Mouse (Mus musculus) intestine, postnatal 0 days (tissue): Measurements from ENCODE around the gene Gm49373. TPM values are rescaled to one million over a fixed set of nuclear protein-coding genes. Genes with fewer than 3 reads are reported as not detected.
"Not testable (repeated sequence)": the region's sequence is repeated elsewhere in the genome, so short reads cannot be mapped to it uniquely, and the experiment has no call there.

Experiments used
- ATAC-seq: fragments of 200-750 bp; cut with Nextera tagmentation; 2 replicates; pipeline ENCODE4 v1.8.0; 2017; ENCODE audit warnings: mild to moderate bottlenecking, moderate TSS enrichment, moderate library complexity
- H3K27ac ChIP-seq: fragments of 300-500 bp; sonication (generic); 2 replicates; pipeline ENCODE4 v1.5.1; 2014; ENCODE audit warnings: mild to moderate bottlenecking, low read depth, low read length, moderate library complexity
- H3K27me3 ChIP-seq: fragments of 300-500 bp; sonication (generic); replicated peaks from 2 replicates; pipeline ENCODE4 v1.6.1; 2014; ENCODE audit warnings: low read length, mixed read lengths; ENCODE audit not compliant: control insufficient read depth, insufficient read depth
- H3K36me3 ChIP-seq: fragments of 300-500 bp; sonication (generic); 2 replicates; pipeline ENCODE4 v1.6.1; 2014; ENCODE audit warnings: mild to moderate bottlenecking, moderate library complexity; ENCODE audit not compliant: control insufficient read depth, insufficient read depth
- H3K4me1 ChIP-seq: fragments of 300-500 bp; sonication (generic); replicated peaks from 2 replicates; pipeline ENCODE4 v1.6.1; 2014; ENCODE audit warnings: antibody characterized with exemption, low read length, mixed read lengths; ENCODE audit not compliant: control insufficient read depth, insufficient read depth
- H3K4me2 ChIP-seq: fragments of 300-500 bp; sonication (generic); replicated peaks from 2 replicates; pipeline ENCODE4 v1.6.1; 2014; ENCODE audit warnings: low read depth, mild to moderate bottlenecking, moderate library complexity
- H3K4me3 ChIP-seq: fragments of 300-500 bp; sonication (generic); 2 replicates; pipeline ENCODE4 v1.5.1; 2014; ENCODE audit warnings: low read depth, low read length
- H3K9ac ChIP-seq: fragments of 300-500 bp; sonication (generic); 2 replicates; pipeline ENCODE4 v1.6.1; 2014; ENCODE audit warnings: mild to moderate bottlenecking, low read depth, low read length
- H3K9me3 ChIP-seq: fragments of 300-500 bp; sonication (generic); 2 replicates; pipeline ENCODE4 v1.6.1; 2016; ENCODE audit warnings: mixed run types; ENCODE audit not compliant: control insufficient read depth
- CTCF ChIP-seq: sonication (generic); IDR thresholded peaks from 2 replicates; pipeline ENCODE4 v1.5.1; 2016; ENCODE audit warnings: low read depth, mild to moderate bottlenecking, control low read depth, antibody characterized with exemption, moderate library complexity
- WGBS: fragments of 180-500 bp; shearing (Covaris S2); extraction: QIAGEN DNeasy Blood & Tissue Kit; methylation state at CpG from one replicate; pipeline ENCODE4 v1.1.7; 2014; 5-methylcytosine and 5-hydroxymethylcytosine counted together
- polyA plus RNA-seq: library from polyadenylated mRNA; unstranded; fragments of >200 nt; fragmentation: Nextera tagmentation; extraction: Ambion mirVana; gene quantifications from 2 replicates; pipeline ENCODE4 v1.2.1, GENCODE M21; 2015

The Gm49373 gene
- polyA plus RNA-seq, 1 experiment from 2014 or later = 0.13 TPM

- TF ChIP-seq CTCF = no peak
Measured at GRCm38 (mm10) chr9:21051578-21051977, 21.3 kb downstream of the Gm49373 start.

DNA sequence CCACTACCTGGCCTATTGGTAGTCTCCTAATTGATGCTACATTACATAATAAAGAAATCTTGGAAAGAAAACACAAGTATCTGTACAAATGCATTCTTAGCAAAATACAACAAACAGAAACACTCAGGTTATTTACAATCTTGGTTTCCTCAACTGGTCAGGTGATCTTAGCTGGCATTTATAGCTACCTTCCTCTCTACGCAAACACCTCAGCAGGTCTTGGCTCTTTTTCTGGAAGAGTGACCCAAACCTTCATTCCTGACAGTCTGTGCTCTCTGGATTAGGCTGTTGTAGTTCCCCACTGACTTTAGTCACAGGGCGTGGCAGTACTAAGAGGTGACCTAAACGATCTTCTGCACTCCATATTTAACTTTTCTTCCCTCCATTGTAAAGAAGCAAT lies 27.7 kb downstream of the Gm49373 start:
- 53% methylated on average over 3 of the region's 3 CpGs for WGBS
- no peaks in the 10 kb centered on the region for H3K9me3 ChIP-seq
- H3K4me1 ChIP-seq = no peaks in the 10 kb centered on the region
- no peak overlapping the region for H3K27ac ChIP-seq
- no peak overlapping the region for H3K9ac ChIP-seq
- H3K4me3 ChIP-seq = no peak overlapping the region
- no peaks in the 10 kb centered on the region for H3K27me3 ChIP-seq
- no peak for TF ChIP-seq CTCF
- ATAC-seq = no peak
- H3K4me2 ChIP-seq = no peak overlapping the region
- no peaks in the 10 kb centered on the region for H3K36me3 ChIP-seq

More at GRCm38 (mm10) chr9:21051578-21051977, 21.3 kb downstream of the Gm49373 start:
- no peak overlapping the region for H3K4me3 ChIP-seq
- no peak overlapping the region for H3K4me2 ChIP-seq
- no peak overlapping the region for H3K9ac ChIP-seq
- no peak overlapping the region for H3K27ac ChIP-seq
- no peaks in the 10 kb centered on the region for H3K4me1 ChIP-seq
- WGBS = 67% methylated on average over 10 of the region's 10 CpGs
- no peak for ATAC-seq
- no peaks in the 10 kb centered on the region for H3K36me3 ChIP-seq
- no peaks in the 10 kb centered on the region for H3K9me3 ChIP-seq
- no peaks in the 10 kb centered on the region for H3K27me3 ChIP-seq

DNA sequence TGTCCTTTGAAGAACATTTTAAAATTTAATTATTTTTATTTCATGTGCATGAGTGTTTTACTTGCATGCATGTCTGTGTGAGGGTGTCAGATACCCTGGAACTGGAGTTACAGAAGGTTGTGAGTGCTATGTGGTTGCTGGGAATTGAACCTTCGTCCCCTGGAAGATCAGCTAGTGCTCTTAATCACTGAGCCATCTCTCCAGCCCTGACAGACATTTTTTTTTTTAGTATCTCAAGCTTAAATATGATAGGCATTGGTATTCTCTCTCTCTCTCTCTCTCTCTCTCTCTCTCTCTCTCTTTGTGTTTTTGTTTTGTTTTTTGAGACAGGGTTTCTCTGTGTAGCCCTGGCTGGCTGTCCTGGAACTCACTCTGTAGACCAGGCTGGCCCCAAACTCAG lies 28.1 kb downstream of the Gm49373 start:
- ATAC-seq, H3K9ac ChIP-seq, H3K4me3 ChIP-seq, H3K36me3 ChIP-seq, H3K4me1 ChIP-seq, H3K27ac ChIP-seq, H3K27me3 ChIP-seq, H3K9me3 ChIP-seq, H3K4me2 ChIP-seq: not testable (repeated sequence)
- WGBS = 59% methylated on average over 1 of the region's 1 CpGs

GRCm38 (mm10) chr9:21043563-21043962 lies 29.3 kb downstream of the Gm49373 start:
- H3K36me3 ChIP-seq = no peaks in the 10 kb centered on the region
- no peaks in the 10 kb centered on the region for H3K9me3 ChIP-seq
- peaks cover 3% of the 10 kb centered on the region for H3K27me3 ChIP-seq
- H3K4me1 ChIP-seq = no peaks in the 10 kb centered on the region
- no peak overlapping the region for H3K27ac ChIP-seq
- ATAC-seq = no peak
- H3K4me3 ChIP-seq = no peak overlapping the region
- no peak overlapping the region for H3K9ac ChIP-seq
- no peak overlapping the region for H3K4me2 ChIP-seq
- 80% methylated on average over 4 of the region's 4 CpGs for WGBS
- no peak for TF ChIP-seq CTCF

DNA sequence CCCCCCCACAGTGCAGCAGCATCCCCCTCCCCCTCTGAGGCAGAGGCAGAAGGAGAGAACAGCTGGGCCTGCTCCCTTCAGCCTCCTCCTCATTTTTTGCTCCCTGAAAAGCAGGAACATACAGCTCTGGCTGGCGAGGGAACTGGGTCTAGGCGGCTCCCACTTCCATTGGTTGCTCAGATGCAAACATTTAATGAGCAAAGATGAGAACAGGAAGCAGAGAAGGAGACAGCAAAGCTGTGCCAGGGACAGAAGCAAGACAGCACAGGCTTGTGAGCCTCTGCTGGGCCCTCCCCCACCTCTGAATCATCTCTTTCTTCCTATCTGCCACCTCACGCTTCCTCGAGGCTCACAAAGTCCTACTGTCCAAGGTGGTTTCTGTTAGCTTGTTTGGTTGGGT lies 31.6 kb downstream of the Gm49373 start:
- WGBS = 41% methylated on average over 4 of the region's 4 CpGs
- ATAC-seq = no peak
- H3K4me2 ChIP-seq = no peak overlapping the region
- no peak overlapping the region for H3K9ac ChIP-seq
- H3K9me3 ChIP-seq = no peaks in the 10 kb centered on the region
- no peak overlapping the region for H3K27ac ChIP-seq
- H3K4me3 ChIP-seq = no peak overlapping the region
- TF ChIP-seq CTCF = no peak
- peaks cover 26% of the 10 kb centered on the region for H3K27me3 ChIP-seq
- H3K36me3 ChIP-seq = no peaks in the 10 kb centered on the region
- peaks cover 3% of the 10 kb centered on the region; the same call in 1 of the 2 replicates for H3K4me1 ChIP-seq

DNA sequence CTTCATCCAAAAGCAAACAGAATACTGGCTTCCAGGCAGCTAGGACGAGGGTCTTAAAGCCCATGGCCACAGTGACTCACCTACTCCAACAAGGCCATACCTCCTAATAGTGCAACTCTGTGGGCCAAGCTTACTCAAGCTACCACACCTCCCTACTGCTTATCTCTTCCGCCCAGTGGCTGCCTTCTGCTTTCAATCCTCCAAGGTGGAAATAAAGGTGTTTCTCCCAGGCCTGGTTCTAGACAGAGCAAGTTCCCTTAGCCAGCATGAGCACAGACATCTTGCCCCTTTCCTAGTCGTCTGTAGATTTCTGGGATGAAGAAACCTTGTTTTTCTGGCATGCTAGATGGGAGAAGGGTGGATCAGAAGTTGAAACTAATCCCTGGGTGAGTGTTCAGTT lies 33.1 kb downstream of the Gm49373 start:
- peaks cover 3% of the 10 kb centered on the region; the same call in 1 of the 2 replicates for H3K4me1 ChIP-seq
- no peak for TF ChIP-seq CTCF
- peaks cover 41% of the 10 kb centered on the region for H3K27me3 ChIP-seq
- no peaks in the 10 kb centered on the region for H3K36me3 ChIP-seq
- H3K4me3 ChIP-seq = no peak overlapping the region
- no peak overlapping the region for H3K27ac ChIP-seq
- H3K9ac ChIP-seq = no peak overlapping the region
- H3K9me3 ChIP-seq = no peaks in the 10 kb centered on the region
- no peak for ATAC-seq
- WGBS = 74% methylated on average over 3 of the region's 3 CpGs
- H3K4me2 ChIP-seq = no peak overlapping the region

- ATAC-seq = no peak
- H3K4me1 ChIP-seq = peaks cover 6% of the 10 kb centered on the region; the same call in 1 of the 2 replicates
- no peaks in the 10 kb centered on the region for H3K36me3 ChIP-seq
- peaks cover 59% of the 10 kb centered on the region for H3K27me3 ChIP-seq
- no peak overlapping the region for H3K9ac ChIP-seq
- 3% methylated on average over 31 of the region's 31 CpGs for WGBS
- peak overlapping the region; percentile 58 for H3K4me2 ChIP-seq
- H3K4me3 ChIP-seq = peak overlapping the region; percentile 31
- H3K9me3 ChIP-seq = no peaks in the 10 kb centered on the region
- TF ChIP-seq CTCF = no peak
- no peak overlapping the region for H3K27ac ChIP-seq
Measured at GRCm38 (mm10) chr9:21037481-21037891, 35.4 kb downstream of the Gm49373 start.
